Mouse (Mus musculus) forebrain, embryonic 13.5 days (tissue): ENCODE measurements around the gene Gm45261. TPM values are rescaled to one million over a fixed set of nuclear protein-coding genes. Genes with fewer than 3 reads are reported as not detected.

Source experiments
- ATAC-seq: fragments of 200-750 bp; cut with Nextera tagmentation; 2 replicates; pipeline ENCODE4 v1.8.0; 2017
- H3K27ac ChIP-seq: fragments of 300-500 bp; sonication (generic); 2 replicates; pipeline ENCODE4 v1.5.1; 2015; ENCODE audit warnings: inconsistent platforms, mild to moderate bottlenecking, moderate library complexity
- H3K27me3 ChIP-seq: fragments of 300-500 bp; sonication (generic); 2 replicates; pipeline ENCODE4 v1.6.1; 2015; ENCODE audit warnings: mild to moderate bottlenecking, inconsistent platforms
- H3K36me3 ChIP-seq: fragments of 300-500 bp; sonication (generic); 2 replicates; pipeline ENCODE4 v1.6.1; 2015; ENCODE audit warnings: mild to moderate bottlenecking, inconsistent platforms; ENCODE audit not compliant: poor library complexity, severe bottlenecking
- H3K4me1 ChIP-seq: fragments of 300-500 bp; sonication (generic); 2 replicates; pipeline ENCODE4 v1.6.1; 2015; ENCODE audit warnings: inconsistent platforms
- H3K4me2 ChIP-seq: fragments of 300-500 bp; sonication (generic); 2 replicates; pipeline ENCODE4 v1.6.1; 2015; ENCODE audit warnings: inconsistent platforms, mild to moderate bottlenecking, moderate library complexity
- H3K4me3 ChIP-seq: fragments of 300-500 bp; sonication (generic); 2 replicates; pipeline ENCODE4 v1.5.1; 2015; ENCODE audit warnings: mild to moderate bottlenecking, inconsistent platforms
- H3K9ac ChIP-seq: fragments of 300-500 bp; sonication (generic); 2 replicates; pipeline ENCODE4 v1.6.1; 2015; ENCODE audit warnings: mild to moderate bottlenecking, inconsistent platforms
- H3K9me3 ChIP-seq: fragments of 300-500 bp; sonication (generic); replicated peaks from 2 replicates; pipeline ENCODE4 v1.6.1; 2016; ENCODE audit warnings: inconsistent platforms
- WGBS: fragments of 180-500 bp; shearing (Covaris S2); methylation state at CpG from one replicate; pipeline ENCODE4 v1.1.7; 2015; 5-methylcytosine and 5-hydroxymethylcytosine counted together
- polyA plus RNA-seq: library from polyadenylated mRNA; unstranded; fragments of >200 nt; fragmentation: Nextera tagmentation; extraction: Ambion mirVana; gene quantifications from 2 replicates; pipeline ENCODE4 v1.2.1, GENCODE M21; 2015

The Gm45261 gene
- polyA plus RNA-seq, 1 experiment from 2014 or later: not detected

- no peaks in the 10 kb centered on the region for H3K4me1 ChIP-seq
- H3K9me3 ChIP-seq: no peaks in the 10 kb centered on the region
- WGBS: 83% methylated on average over 1 of the region's 1 CpGs
- no peak overlapping the region for H3K4me3 ChIP-seq
- no peak overlapping the region for H3K27ac ChIP-seq
- no peaks in the 10 kb centered on the region for H3K36me3 ChIP-seq
- no peak overlapping the region for H3K9ac ChIP-seq
- no peak for ATAC-seq
- no peak overlapping the region for H3K4me2 ChIP-seq
- H3K27me3 ChIP-seq: no peaks in the 10 kb centered on the region
Observed at GRCm38 (mm10) chr1:80451914-80452549, 9.2 kb downstream of the Gm45261 start.

- H3K4me3 ChIP-seq: no peak overlapping the region
- no peak overlapping the region for H3K4me2 ChIP-seq
- no peak for ATAC-seq
- no peaks in the 10 kb centered on the region for H3K4me1 ChIP-seq
- 84% methylated on average over 1 of the region's 1 CpGs for WGBS
- no peak overlapping the region for H3K9ac ChIP-seq
- no peaks in the 10 kb centered on the region for H3K36me3 ChIP-seq
- H3K27me3 ChIP-seq: no peaks in the 10 kb centered on the region
- H3K9me3 ChIP-seq: no peaks in the 10 kb centered on the region
- H3K27ac ChIP-seq: no peak overlapping the region
Observed at GRCm38 (mm10) chr1:80447554-80447953, 13.7 kb downstream of the Gm45261 start.

GRCm38 (mm10) chr1:80440911-80441310 is 20.3 kb downstream of the Gm45261 start:
- Histone ChIP-seq H3K36me3 (no peaks in the 10 kb centered on the region), H3K4me2 (no peak overlapping the region), H3K9me3 (no peaks in the 10 kb centered on the region), H3K4me3 (no peak overlapping the region), H3K27ac (no peak overlapping the region), H3K27me3 (no peaks in the 10 kb centered on the region), H3K4me1 (no peaks in the 10 kb centered on the region), H3K9ac (no peak overlapping the region)
- 79% methylated on average over 2 of the region's 2 CpGs for WGBS
- no peak for ATAC-seq

GRCm38 (mm10) chr1:80438506-80438905 is 22.7 kb downstream of the Gm45261 start:
- ATAC-seq: no peak
- Histone ChIP-seq H3K4me3 (no peak overlapping the region), H3K36me3 (no peaks in the 10 kb centered on the region), H3K9ac (no peak overlapping the region), H3K9me3 (no peaks in the 10 kb centered on the region), H3K4me1 (no peaks in the 10 kb centered on the region), H3K4me2 (no peak overlapping the region), H3K27me3 (no peaks in the 10 kb centered on the region), H3K27ac (no peak overlapping the region)
- 79% methylated on average over 2 of the region's 2 CpGs for WGBS

DNA sequence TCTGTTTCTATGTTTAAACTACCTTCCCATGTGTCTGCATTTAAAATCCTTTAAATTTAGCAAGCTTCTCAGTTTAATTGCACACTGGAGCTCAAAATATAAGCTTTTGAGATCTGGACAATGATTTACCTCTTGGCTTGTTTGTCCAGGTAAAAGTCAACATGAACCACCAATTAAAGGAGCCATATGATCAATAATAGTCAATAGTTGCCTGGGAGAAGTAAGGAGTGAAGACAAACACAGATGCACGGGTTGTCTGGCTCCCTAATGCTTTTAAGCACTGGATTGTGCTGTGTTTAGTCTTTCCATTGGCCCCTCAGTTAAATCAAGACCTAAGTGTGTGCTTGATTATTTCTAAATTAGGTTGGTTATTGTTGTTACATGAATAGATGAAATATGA is 33.3 kb downstream of the Gm45261 start:
- no peak overlapping the region for H3K9ac ChIP-seq
- H3K27me3 ChIP-seq: no peaks in the 10 kb centered on the region
- H3K9me3 ChIP-seq: no peaks in the 10 kb centered on the region
- no peak overlapping the region for H3K4me2 ChIP-seq
- WGBS: 68% methylated on average over 1 of the region's 1 CpGs
- H3K36me3 ChIP-seq: no peaks in the 10 kb centered on the region
- H3K4me1 ChIP-seq: no peaks in the 10 kb centered on the region
- no peak for ATAC-seq
- no peak overlapping the region for H3K4me3 ChIP-seq
- H3K27ac ChIP-seq: no peak overlapping the region

DNA sequence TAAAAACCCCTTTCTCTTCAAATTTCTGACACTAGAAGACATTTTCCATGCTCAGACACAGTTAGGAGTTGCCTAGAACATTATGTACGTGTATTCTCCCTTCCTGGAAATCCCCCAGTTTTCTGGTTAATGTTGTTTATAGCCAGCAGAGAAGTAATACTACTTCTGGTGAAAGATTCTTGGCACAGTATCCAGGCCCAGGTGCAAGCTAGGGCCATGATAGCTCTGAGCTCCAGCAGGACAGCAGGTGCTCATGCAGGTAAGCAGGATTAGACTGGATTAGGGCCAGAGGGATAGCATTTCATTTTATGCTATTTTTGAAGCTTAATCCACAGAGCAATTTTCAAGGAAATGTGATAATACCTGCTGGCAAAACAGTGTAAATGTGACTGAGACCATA is 33.8 kb downstream of the Gm45261 start:
- Histone ChIP-seq H3K27me3 (no peaks in the 10 kb centered on the region; the same call in 1 of the 2 replicates), H3K4me1 (no peaks in the 10 kb centered on the region), H3K4me2 (no peak overlapping the region), H3K36me3 (no peaks in the 10 kb centered on the region), H3K4me3 (no peak overlapping the region), H3K27ac (no peak overlapping the region), H3K9me3 (no peaks in the 10 kb centered on the region), H3K9ac (no peak overlapping the region)
- WGBS: 63% methylated on average over 1 of the region's 1 CpGs
- no peak for ATAC-seq

GRCm38 (mm10) chr1:80424666-80425065 is 36.6 kb downstream of the Gm45261 start:
- Histone ChIP-seq H3K9ac (no peak overlapping the region), H3K36me3 (no peaks in the 10 kb centered on the region), H3K4me3 (no peak overlapping the region), H3K4me1 (no peaks in the 10 kb centered on the region), H3K4me2 (no peak overlapping the region), H3K27ac (no peak overlapping the region), H3K27me3 (no peaks in the 10 kb centered on the region; the same call in 1 of the 2 replicates), H3K9me3 (no peaks in the 10 kb centered on the region)
- no peak for ATAC-seq
- WGBS: 11% methylated on average over 1 of the region's 1 CpGs

- peaks cover 46% of the 10 kb centered on the region for H3K27me3 ChIP-seq
- no peaks in the 10 kb centered on the region for H3K4me1 ChIP-seq
- WGBS: 91% methylated on average over 12 of the region's 12 CpGs
- no peak overlapping the region for H3K27ac ChIP-seq
- ATAC-seq: no peak
- no peaks in the 10 kb centered on the region for H3K9me3 ChIP-seq
- no peaks in the 10 kb centered on the region for H3K36me3 ChIP-seq
- no peak overlapping the region for H3K4me3 ChIP-seq
- H3K4me2 ChIP-seq: no peak overlapping the region
- no peak overlapping the region for H3K9ac ChIP-seq
Observed at GRCm38 (mm10) chr1:80418321-80419045, 42.8 kb downstream of the Gm45261 start.

DNA sequence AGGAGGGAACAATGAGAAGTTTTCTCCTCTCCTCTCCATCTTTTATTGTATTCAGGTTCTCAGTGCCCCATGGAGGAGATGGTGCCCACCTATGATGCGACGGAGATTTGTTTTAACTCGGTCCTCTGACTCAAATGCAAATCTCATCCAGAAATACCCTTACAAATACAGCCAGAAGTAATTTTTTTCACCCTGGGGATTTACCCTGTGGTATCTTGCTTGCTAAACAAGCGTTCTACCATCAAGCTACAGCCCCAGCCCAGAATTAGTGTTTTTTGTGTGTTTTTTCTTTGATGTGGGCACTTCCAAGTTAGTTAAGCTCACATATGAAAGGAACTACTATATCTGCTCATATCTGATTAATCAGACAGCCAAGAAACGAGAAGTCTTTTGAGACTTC is 44.9 kb downstream of the Gm45261 start:
- Histone ChIP-seq H3K9me3 (no peaks in the 10 kb centered on the region), H3K9ac (no peak overlapping the region), H3K27me3 (peaks cover 63% of the 10 kb centered on the region), H3K36me3 (no peaks in the 10 kb centered on the region), H3K4me3 (no peak overlapping the region), H3K27ac (no peak overlapping the region), H3K4me2 (no peak overlapping the region), H3K4me1 (no peaks in the 10 kb centered on the region)
- ATAC-seq: no peak
- WGBS: 48% methylated on average over 5 of the region's 5 CpGs

- H3K36me3 ChIP-seq: no peaks in the 10 kb centered on the region
Observed at GRCm38 (mm10) chr1:80412521-80412920, 48.7 kb downstream of the Gm45261 start.

GRCm38 (mm10) chr1:80410229-80410973 is 50.8 kb downstream of the Gm45261 start:
- Histone ChIP-seq H3K9ac (no peak overlapping the region), H3K9me3 (no peaks in the 10 kb centered on the region; the same call in 1 of the 2 replicates), H3K27me3 (peaks cover 60% of the 10 kb centered on the region), H3K27ac (no peak overlapping the region), H3K4me2 (no peak overlapping the region), H3K36me3 (no peaks in the 10 kb centered on the region), H3K4me3 (no peak overlapping the region), H3K4me1 (0 out of 2 replicates have a peak, but pooled peaks cover 4% of the 10 kb centered on the region)
- ATAC-seq: no peak

More at GRCm38 (mm10) chr1:80412521-80412920, 48.7 kb downstream of the Gm45261 start:
- WGBS: 82% methylated on average over 2 of the region's 2 CpGs
- H3K9ac ChIP-seq: no peak overlapping the region
- H3K27me3 ChIP-seq: peaks cover 67% of the 10 kb centered on the region
- no peak overlapping the region for H3K4me3 ChIP-seq
- no peak overlapping the region for H3K27ac ChIP-seq
- no peak for ATAC-seq
- no peaks in the 10 kb centered on the region for H3K9me3 ChIP-seq
- 0 out of 2 replicates have a peak, but pooled peaks cover 4% of the 10 kb centered on the region for H3K4me1 ChIP-seq
- H3K4me2 ChIP-seq: no peak overlapping the region

GRCm38 (mm10) chr1:80409467-80410105 is 51.7 kb downstream of the Gm45261 start:
- Histone ChIP-seq H3K4me3 (no peak overlapping the region), H3K4me2 (no peak overlapping the region), H3K9ac (no peak overlapping the region), H3K9me3 (no peaks in the 10 kb centered on the region; the same call in 1 of the 2 replicates), H3K27me3 (peaks cover 55% of the 10 kb centered on the region), H3K27ac (no peak overlapping the region), H3K4me1 (0 out of 2 replicates have a peak, but pooled peaks cover 4% of the 10 kb centered on the region), H3K36me3 (no peaks in the 10 kb centered on the region)
- 49% methylated on average over 6 of the region's 6 CpGs for WGBS
- ATAC-seq: no peak
